Mouse (Mus musculus) embryonic fibroblast, embryonic 13.5 days (primary cell): Measurements from ENCODE around the gene Cacna2d1.

Source experiments
- CTCF ChIP-seq: IDR thresholded peaks from 2 replicates; pipeline ENCODE4 v1.5.1; 2011; ENCODE audit warnings: mild to moderate bottlenecking, control low read depth, low read length, moderate library complexity, borderline replicate concordance; ENCODE audit not compliant: insufficient read depth
- POLR2A ChIP-seq: IDR thresholded peaks from 2 replicates; pipeline ENCODE4 v1.6.1; 2011; ENCODE audit warnings: low read depth, mild to moderate bottlenecking, control low read depth, low read length, moderate library complexity

DNA sequence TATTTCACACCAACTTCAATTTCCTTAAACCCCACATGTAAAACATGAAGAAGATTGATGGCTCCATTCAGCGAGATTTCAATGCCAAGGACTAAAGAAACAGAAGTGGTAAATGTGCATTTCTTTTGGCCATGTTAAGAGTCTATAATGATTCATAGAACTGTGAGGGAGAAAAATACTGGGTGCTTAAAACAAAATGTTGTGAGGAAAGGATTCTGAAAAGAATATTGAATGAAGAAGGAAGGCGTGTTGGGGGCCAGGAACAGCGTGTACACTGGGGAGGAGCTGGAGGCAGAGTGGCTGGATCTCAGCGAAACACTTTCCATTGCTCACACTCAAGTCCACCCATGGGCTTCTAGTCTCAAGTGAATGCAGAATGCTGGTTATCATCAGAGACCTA lies 360.2 kb downstream of the Cacna2d1 start:
- TF ChIP-seq POLR2A (no peak), CTCF (no peak)
